Mouse (Mus musculus) layer of hippocampus, adult 2 months (tissue): ENCODE results near the gene Arpc1b. TPM values are rescaled to one million over a fixed set of nuclear protein-coding genes. Genes with fewer than 3 reads are reported as not detected.

Experiments used
- DNase-seq, 2 experiments: peaks; one replicate each; pipeline ENCODE4 v3.0.0; 2022; ENCODE audit warnings: low spot score in 2 of 2
- H3K27ac ChIP-seq: fragments of 200-600 bp; 2 replicates; pipeline ENCODE4 v1.8.1; 2022
- H3K4me3 ChIP-seq: fragments of 200-600 bp; 2 replicates; pipeline ENCODE4 v1.8.1; 2022; ENCODE audit warnings: mild to moderate bottlenecking
- CTCF ChIP-seq: fragments of 200-600 bp; conservative IDR thresholded peaks from 2 replicates; pipeline ENCODE4 v1.8.1; 2022; ENCODE audit warnings: antibody characterized with exemption, mild to moderate bottlenecking, moderate library complexity
- total RNA-seq, 2 experiments: library from RNA; stranded (reverse); gene quantifications; 2 replicates each; pipeline ENCODE4 v1.2.3; 2021

Gene Arpc1b
- total RNA-seq, 2 experiments from 2014 or later = 17.7 to 19.4 TPM

DNA sequence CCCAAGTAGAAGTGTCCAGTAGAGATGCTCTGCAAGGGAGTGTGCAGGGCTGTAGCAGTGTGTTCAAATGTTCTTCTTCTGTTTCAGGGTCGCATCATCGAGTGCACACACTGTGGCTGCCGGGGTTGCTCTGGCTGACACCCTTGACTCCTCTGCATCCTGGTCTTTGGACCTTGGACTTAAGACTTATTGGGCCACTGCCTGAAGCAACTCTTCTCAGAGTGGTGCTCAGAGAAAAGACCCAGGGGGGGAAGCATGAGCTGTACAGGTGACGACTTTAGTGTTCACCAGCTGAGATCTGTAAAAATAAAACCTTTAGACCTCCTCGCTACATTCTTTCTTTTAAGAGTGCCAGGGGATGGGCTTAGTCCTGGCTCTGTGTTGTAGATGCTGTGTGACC lies 33.7 kb downstream of the Arpc1b start:
- TF ChIP-seq CTCF = no peak
- no peak overlapping the region for H3K27ac ChIP-seq
- DNase-seq = no peak
- no peak overlapping the region for H3K4me3 ChIP-seq

GRCm38 (mm10) chr5:145149294-145149693 lies 35.3 kb downstream of the Arpc1b start:
- no peak for DNase-seq
- no peak overlapping the region for H3K4me3 ChIP-seq
- no peak for TF ChIP-seq CTCF
- H3K27ac ChIP-seq = no peak overlapping the region

GRCm38 (mm10) chr5:145152690-145153089 lies 38.7 kb downstream of the Arpc1b start:
- no peak for DNase-seq
- no peak for TF ChIP-seq CTCF
- H3K4me3 ChIP-seq = no peak overlapping the region
- no peak overlapping the region for H3K27ac ChIP-seq

DNA sequence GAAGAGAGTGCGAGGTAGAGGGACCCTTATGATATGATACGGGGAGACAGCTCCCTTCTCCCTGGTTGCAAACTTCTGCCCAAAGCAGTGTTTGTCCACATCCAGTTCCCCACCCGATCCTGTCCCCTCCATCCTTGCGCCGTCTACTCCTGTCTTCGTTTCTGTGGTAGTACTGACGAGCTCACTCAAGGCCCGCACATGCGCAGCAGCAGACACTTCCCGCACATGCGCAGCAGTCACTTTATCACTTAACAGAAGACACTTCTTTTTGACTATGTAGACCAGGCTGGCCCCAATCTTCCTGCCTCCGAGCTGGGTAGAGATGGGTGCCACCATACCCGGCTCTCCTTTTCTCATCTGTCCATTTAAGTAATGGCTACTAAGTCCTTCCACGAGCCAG lies 47.3 kb downstream of the Arpc1b start:
- DNase-seq = no peak
- Histone ChIP-seq H3K4me3 (no peak overlapping the region), H3K27ac (no peak overlapping the region)
- no peak for TF ChIP-seq CTCF

DNA sequence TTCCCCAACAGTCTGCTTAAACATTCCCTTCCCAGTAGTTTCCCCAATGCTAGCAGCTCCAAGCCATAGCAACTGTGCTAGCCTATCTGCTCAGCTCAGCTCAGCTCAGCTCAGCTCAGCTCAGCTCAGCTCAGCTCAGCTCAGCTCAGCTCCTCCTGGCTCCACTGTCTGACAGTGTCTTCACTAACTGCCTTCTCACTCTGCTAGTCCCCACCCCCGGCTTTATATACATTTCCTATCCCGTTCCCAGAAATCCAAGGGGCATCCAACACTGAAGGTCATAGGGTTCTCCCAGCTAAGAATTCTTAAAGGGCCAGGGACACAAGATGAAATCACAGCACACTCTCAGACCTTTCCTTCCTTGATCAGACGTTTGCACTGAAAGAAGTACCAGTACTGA lies 50.7 kb downstream of the Arpc1b start:
- peak overlapping the region; percentile 96 for H3K27ac ChIP-seq
- peak; percentile 15 to 25 for DNase-seq
- peak overlapping the region; percentile 88 for H3K4me3 ChIP-seq
- TF ChIP-seq CTCF = no peak

- no peak for TF ChIP-seq CTCF
- DNase-seq = no peak
Observed at GRCm38 (mm10) chr5:145165184-145165583, 51.2 kb downstream of the Arpc1b start.

DNA sequence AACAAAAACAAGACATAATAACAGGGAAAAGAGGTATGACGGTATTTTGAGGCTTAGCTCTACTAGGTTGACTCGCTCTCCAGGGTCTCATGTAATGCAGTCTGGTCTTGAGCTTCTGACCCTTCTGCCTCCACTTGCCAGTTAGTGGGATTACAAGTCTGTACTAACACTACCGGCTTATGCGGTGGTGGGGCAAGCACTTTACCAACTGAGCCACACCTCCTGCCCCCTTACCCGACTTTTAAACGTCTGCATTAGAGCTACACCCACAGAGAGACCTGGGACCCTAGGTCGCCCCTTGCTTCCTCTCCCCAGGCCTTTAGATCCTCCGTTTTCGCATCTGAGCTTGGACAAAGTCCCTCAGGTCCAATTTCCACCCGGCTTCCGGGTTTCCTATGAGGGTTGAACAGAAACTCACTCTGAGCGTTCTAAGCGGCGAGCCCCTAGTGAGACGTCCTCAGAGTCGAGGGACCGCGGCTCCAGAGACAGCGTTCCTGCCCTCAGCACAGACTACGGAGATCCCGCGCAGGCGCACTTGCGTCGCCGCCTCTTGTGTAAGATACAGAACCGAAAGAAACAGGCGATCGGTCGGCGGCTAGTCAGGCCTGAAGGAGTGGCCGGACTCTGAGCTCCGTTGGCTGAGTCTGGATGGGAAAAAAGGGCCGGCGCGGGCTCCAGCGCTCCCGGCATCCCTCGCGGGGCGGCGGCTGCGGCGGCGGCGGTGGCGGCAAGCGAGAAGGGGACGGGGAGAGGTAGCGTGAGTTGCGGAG lies 52.7 kb downstream of the Arpc1b start, which contains the start of the genes Ptcd1 and Cpsf4:
TSS of gene Ptcd1 (minus strand) at position 573 of the 770 bp plus-strand sequence.
TSS of gene Cpsf4 (plus strand) at position 678 of the 770 bp plus-strand sequence.
- Histone ChIP-seq H3K4me3 (peak within 1 kb of the TSS; percentile 88), H3K27ac (peak within 1 kb of the TSS; percentile 96)
- TF ChIP-seq CTCF = peak; percentile 22
- DNase-seq = peak; percentile 98

More at GRCm38 (mm10) chr5:145165184-145165583, 51.2 kb downstream of the Arpc1b start:
- H3K27ac ChIP-seq = peak overlapping the region; percentile 96
- H3K4me3 ChIP-seq = peak overlapping the region; percentile 88

- no peak for TF ChIP-seq CTCF
Observed at GRCm38 (mm10) chr5:145167306-145167661, 53.3 kb downstream of the Arpc1b start.

DNA sequence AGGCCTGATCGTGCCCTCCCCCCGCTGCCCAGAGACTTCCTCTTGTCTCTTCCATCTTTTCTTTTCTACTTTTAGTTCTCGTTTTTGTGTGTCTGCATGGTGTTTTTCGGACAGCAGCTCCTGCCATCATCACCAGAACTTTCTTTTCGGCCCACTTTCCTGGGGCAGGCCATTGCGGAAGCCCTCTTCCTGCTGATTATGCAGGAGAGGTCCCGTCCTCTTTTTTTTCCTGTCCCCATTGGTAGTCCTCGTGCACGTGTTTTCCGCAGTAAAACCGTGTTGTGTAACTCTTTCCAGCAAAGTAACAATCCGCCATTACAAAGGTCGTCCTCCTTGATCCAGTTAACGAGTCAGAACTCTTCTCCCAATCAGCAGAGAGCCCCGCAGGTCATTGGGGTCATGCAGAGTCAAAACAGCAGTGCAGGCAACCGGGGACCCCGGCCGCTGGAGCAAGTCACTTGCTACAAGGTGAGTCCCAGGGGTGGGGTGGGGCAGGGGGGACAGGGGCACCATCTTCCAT lies 64.5 kb downstream of the Arpc1b start:
- Histone ChIP-seq H3K4me3 (no peak overlapping the region), H3K27ac (no peak overlapping the region)
- DNase-seq = no peak
- TF ChIP-seq CTCF = no peak

More at GRCm38 (mm10) chr5:145167306-145167661, 53.3 kb downstream of the Arpc1b start:
- DNase-seq = peak in 1 of 2 experiments; percentile 18
- H3K4me3 ChIP-seq = peak overlapping the region; percentile 88
- H3K27ac ChIP-seq = peak overlapping the region; percentile 96

Other genes with a start within 250 kb of the Arpc1b start
- 10 to 100 TPM; 29.2 to 30.5 TPM for gene Smurf1, start 148.4 kb upstream of the Arpc1b start, total RNA-seq
- not detected for gene Gm4871, start 81.5 kb upstream of the Arpc1b start, total RNA-seq
- gene 1700018F24Rik, start 71.2 kb upstream of the Arpc1b start, total RNA-seq = not detected
- gene Arpc1a, start 30.4 kb upstream of the Arpc1b start, total RNA-seq = 100 to 1,000 TPM; 252 to 255 TPM
- gene Kpna7, start 30.2 kb upstream of the Arpc1b start, total RNA-seq = not detected
- gene Pdap1, start 26.0 kb downstream of the Arpc1b start, total RNA-seq = 10 to 100 TPM; 95.2 to 97.8 TPM
- 10 to 100 TPM; 67.4 to 73.4 TPM for gene Bud31, start 26.1 kb downstream of the Arpc1b start, total RNA-seq
- gene Ptcd1, start 52.9 kb downstream of the Arpc1b start, total RNA-seq = 10 to 100 TPM; 21.8 to 24.9 TPM
- 10 to 100 TPM; 24.8 to 24.9 TPM for gene Cpsf4, start 53.0 kb downstream of the Arpc1b start, total RNA-seq
- 100 to 1,000 TPM; 238 to 257 TPM for gene Atp5j2, start 77.8 kb downstream of the Arpc1b start, total RNA-seq
- gene Zkscan14, start 87.7 kb downstream of the Arpc1b start, total RNA-seq = 10 to 100 TPM; 11.6 to 12.9 TPM
- 10 to 100 TPM; 11.3 to 12.2 TPM for gene Zkscan5, start 90.3 kb downstream of the Arpc1b start, total RNA-seq
- gene Zfp655, start 117.5 kb downstream of the Arpc1b start, total RNA-seq = 10 to 100 TPM; 27.5 to 28.4 TPM
- 10 to 100 TPM; 20.3 to 22.8 TPM for gene Zscan25, start 166.3 kb downstream of the Arpc1b start, total RNA-seq
- not detected for gene Cyp3a57, start 231.1 kb downstream of the Arpc1b start, total RNA-seq